Mouse (Mus musculus): ENCODE measurements around the gene Arnt2.
A peak's percentile ranks its signal among the peaks of the same experiment; 100 is the strongest.

Arnt2 gene

GRCm38 (mm10) chr7:84343160-84343559 is 66.8 kb downstream of the Arnt2 start:
- DNase-seq (ENCODE audit: low spot score in 2 of 2), result no peak

GRCm38 (mm10) chr7:84341001-84341400 is 69.0 kb downstream of the Arnt2 start:
- no peak for DNase-seq (ENCODE audit: low spot score in 2 of 2)

GRCm38 (mm10) chr7:84339186-84339585 is 70.8 kb downstream of the Arnt2 start:
- DNase-seq (ENCODE audit: low spot score in 2 of 2), result no peak

- no peak for DNase-seq (ENCODE audit: low spot score in 2 of 2)
Observed at GRCm38 (mm10) chr7:84337768-84338167, 72.2 kb downstream of the Arnt2 start.

GRCm38 (mm10) chr7:84336907-84337306 is 73.1 kb downstream of the Arnt2 start:
- no peak for DNase-seq (ENCODE audit: low spot score in 2 of 2)

- no peak for DNase-seq (ENCODE audit: low spot score in 2 of 2)
Observed at GRCm38 (mm10) chr7:84336580-84336886, 73.4 kb downstream of the Arnt2 start.

- no peak for DNase-seq (ENCODE audit: low spot score in 2 of 2)
Observed at GRCm38 (mm10) chr7:84335766-84336579, 74.0 kb downstream of the Arnt2 start.

GRCm38 (mm10) chr7:84333996-84334395 is 76.0 kb downstream of the Arnt2 start:
- DNase-seq (ENCODE audit: low spot score in 2 of 2), result no peak

GRCm38 (mm10) chr7:84332295-84333168 is 77.4 kb downstream of the Arnt2 start:
- DNase-seq (ENCODE audit: low spot score in 2 of 2), result no peak

GRCm38 (mm10) chr7:84329174-84329583 is 80.8 kb downstream of the Arnt2 start:
- no peak for DNase-seq (ENCODE audit: low spot score in 2 of 2)

- DNase-seq (ENCODE audit: low spot score in 2 of 2), result no peak
Observed at GRCm38 (mm10) chr7:84328770-84329169, 81.2 kb downstream of the Arnt2 start.

- no peak for DNase-seq (ENCODE audit: low spot score in 2 of 2)
Observed at GRCm38 (mm10) chr7:84325570-84326328, 84.2 kb downstream of the Arnt2 start.

- no peak for DNase-seq (ENCODE audit: low spot score in 2 of 2)
Observed at GRCm38 (mm10) chr7:84321542-84321941, 88.4 kb downstream of the Arnt2 start.

GRCm38 (mm10) chr7:84315353-84316003 is 94.5 kb downstream of the Arnt2 start:
- DNase-seq (ENCODE audit: low spot score in 2 of 2), result no peak

- DNase-seq (ENCODE audit: low spot score in 2 of 2), result no peak
Observed at GRCm38 (mm10) chr7:84314742-84315141, 95.2 kb downstream of the Arnt2 start.

- no peak for DNase-seq (ENCODE audit: low spot score in 2 of 2)
Observed at GRCm38 (mm10) chr7:84311624-84312023, 98.4 kb downstream of the Arnt2 start.

GRCm38 (mm10) chr7:84310909-84311311 is 99.1 kb downstream of the Arnt2 start:
- no peak for DNase-seq (ENCODE audit: low spot score in 2 of 2)

GRCm38 (mm10) chr7:84307329-84307925 is 102.5 kb downstream of the Arnt2 start:
- DNase-seq (ENCODE audit: low spot score in 2 of 2), result no peak

- peak in 1 of 2 experiments; percentile 61 for DNase-seq (ENCODE audit: low spot score in 2 of 2)
Observed at GRCm38 (mm10) chr7:84300261-84300660, 109.7 kb downstream of the Arnt2 start.

GRCm38 (mm10) chr7:84299601-84300000 is 110.4 kb downstream of the Arnt2 start:
- DNase-seq (ENCODE audit: low spot score in 2 of 2), result no peak

- no peak for DNase-seq (ENCODE audit: low spot score in 2 of 2)
Observed at GRCm38 (mm10) chr7:84293054-84293453, 116.9 kb downstream of the Arnt2 start.

Data from frontal cortex, postnatal 36 days (tissue).